Mouse (Mus musculus) myocyte (in vitro differentiated cells): ENCODE data around the gene Cyp4a32. TPM values are rescaled to one million over a fixed set of nuclear protein-coding genes. Genes with fewer than 3 reads are reported as not detected.

Source experiments
- H3K27me3 ChIP-seq: one replicate; pipeline ENCODE4 v1.6.1; 2011; ENCODE audit not compliant: control insufficient read depth, insufficient read depth, insufficient read length
- H3K36me3 ChIP-seq: one replicate; pipeline ENCODE4 v1.6.1; 2011; ENCODE audit not compliant: control insufficient read depth, insufficient read depth
- H3K4me2 ChIP-seq: one replicate; pipeline ENCODE4 v1.6.1; 2011; ENCODE audit warnings: low read depth, control low read depth
- H3K4me3 ChIP-seq: one replicate; pipeline ENCODE4 v1.5.1; 2011; ENCODE audit warnings: mild to moderate bottlenecking, control low read depth, moderate library complexity
- H3K79me2 ChIP-seq: one replicate; pipeline ENCODE4 v1.6.1; 2011; ENCODE audit not compliant: control insufficient read depth, insufficient read depth
- H3ac ChIP-seq: one replicate; pipeline ENCODE4 v1.6.1; 2011; ENCODE audit not compliant: control insufficient read depth, insufficient read length
- CEBPB ChIP-seq: IDR thresholded peaks from 2 replicates; pipeline ENCODE4 v1.6.1; 2011; ENCODE audit warnings: mild to moderate bottlenecking, moderate library complexity; ENCODE audit not compliant: poor library complexity, insufficient read depth, severe bottlenecking
- E2F4 ChIP-seq: IDR thresholded peaks from one replicate; pipeline ENCODE4 v1.6.1; 2011; ENCODE audit warnings: mild to moderate bottlenecking, control low read depth, moderate library complexity; ENCODE audit not compliant: insufficient read depth
- MAX ChIP-seq: IDR thresholded peaks from one replicate; pipeline ENCODE4 v1.6.1; 2011; ENCODE audit warnings: low read depth, mild to moderate bottlenecking, control low read depth
- MYOD1 ChIP-seq, 3 experiments: IDR thresholded peaks; one replicate each; pipeline ENCODE4 v1.6.1; 2011; ENCODE audit warnings: control low read depth in 2 of 3, low read depth in 2 of 3, mild to moderate bottlenecking in 2 of 3, moderate library complexity in 1 of 3; ENCODE audit not compliant: insufficient read length in 2 of 3, control insufficient read depth in 1 of 3
- MYOG ChIP-seq, 3 experiments: IDR thresholded peaks; one replicate each; pipeline ENCODE4 v1.6.1; 2011; ENCODE audit warnings: control low read depth in 2 of 3, low read depth in 2 of 3, mild to moderate bottlenecking in 2 of 3; ENCODE audit not compliant: insufficient read length in 2 of 3, control insufficient read depth in 1 of 3, insufficient read depth in 1 of 3
- POLR2A ChIP-seq: IDR thresholded peaks from one replicate; pipeline ENCODE4 v1.6.1; 2011; ENCODE audit warnings: low read depth, mild to moderate bottlenecking, control low read depth, moderate library complexity; ENCODE audit not compliant: insufficient read length
- POLR2AphosphoS2 ChIP-seq: IDR thresholded peaks from one replicate; pipeline ENCODE4 v1.6.1; 2011; ENCODE audit warnings: low read depth, control low read depth; ENCODE audit not compliant: insufficient read length
- REST ChIP-seq: IDR thresholded peaks from one replicate; pipeline ENCODE4 v1.6.1; 2011; ENCODE audit warnings: mild to moderate bottlenecking, control low read depth, moderate library complexity; ENCODE audit not compliant: insufficient read depth, insufficient read length
- SRF ChIP-seq: IDR thresholded peaks from one replicate; pipeline ENCODE4 v1.6.1; 2011; ENCODE audit warnings: low read depth; ENCODE audit not compliant: control insufficient read depth, insufficient read length
- TCF12 ChIP-seq: IDR thresholded peaks from one replicate; pipeline ENCODE4 v1.6.1; 2011; ENCODE audit warnings: mild to moderate bottlenecking, control low read depth; ENCODE audit not compliant: poor library complexity, insufficient read depth, severe bottlenecking
- TCF3 ChIP-seq: IDR thresholded peaks from one replicate; pipeline ENCODE4 v1.6.1; 2011; ENCODE audit warnings: low read depth, control low read depth; ENCODE audit not compliant: insufficient read length
- USF1 ChIP-seq: IDR thresholded peaks from one replicate; pipeline ENCODE4 v1.6.1; 2011; ENCODE audit warnings: low read depth, mild to moderate bottlenecking, control low read depth, moderate library complexity
- polyA plus RNA-seq: library from polyadenylated mRNA; unstranded; fragments of >200 nt; fragmentation: generic; extraction: Trizol; gene quantifications from one replicate; pipeline ENCODE4 v1.2.1, GENCODE M21; 2012; ENCODE audit warnings: missing spikeins

Cyp4a32 gene
- polyA plus RNA-seq, 1 experiment, result not detected

GRCm38 (mm10) chr4:115575255-115575654, 25.5 kb upstream of the Cyp4a32 start:
- no peak overlapping the region for H3K4me2 ChIP-seq
- H3K36me3 ChIP-seq, result no peaks in the 10 kb centered on the region
- TF ChIP-seq MYOG (IDR thresholded peaks at IDR 0.05; ENCODE audit: control insufficient read depth in 1 of 3, insufficient read depth in 1 of 3, insufficient read length in 2 of 3, low read depth in 2 of 3), result no peak
- TF ChIP-seq USF1, result no peak
- no peak for TF ChIP-seq TCF3
- no peak for TF ChIP-seq E2F4
- TF ChIP-seq MYOD1 (IDR thresholded peaks at IDR 0.05; ENCODE audit: control insufficient read depth in 1 of 3, insufficient read length in 2 of 3, low read depth in 2 of 3), result no peak
- TF ChIP-seq TCF12, result no peak
- TF ChIP-seq REST, result no peak
- no peak for TF ChIP-seq POLR2AphosphoS2
- no peak for TF ChIP-seq MAX
- H3K27me3 ChIP-seq, result no peaks in the 10 kb centered on the region
- no peak overlapping the region for H3K4me3 ChIP-seq
- no peaks in the 10 kb centered on the region for H3K79me2 ChIP-seq
- H3ac ChIP-seq, result no peak overlapping the region

DNA sequence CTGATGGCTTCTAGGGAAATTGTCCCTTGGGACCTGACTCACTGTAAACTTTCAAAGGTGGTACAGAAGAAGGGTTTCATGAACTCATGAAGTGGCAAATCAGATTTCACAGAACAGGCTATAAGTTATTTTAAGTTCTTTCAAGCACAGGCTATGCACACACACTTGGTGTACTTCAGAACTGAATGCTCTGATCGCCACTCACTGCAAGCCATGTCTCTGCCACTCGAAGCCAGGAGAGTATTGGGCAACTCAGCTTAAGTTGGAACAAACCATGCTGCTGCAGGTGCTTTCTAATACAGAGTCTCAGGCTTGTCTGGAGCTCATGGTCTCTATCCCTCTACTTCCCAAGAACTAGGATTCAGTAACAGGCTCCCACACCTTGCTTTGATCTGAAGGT, 25.0 kb upstream of the Cyp4a32 start:
- Histone ChIP-seq H3K4me3 (no peak overlapping the region), H3ac (no peak overlapping the region), H3K27me3 (no peaks in the 10 kb centered on the region), H3K79me2 (no peaks in the 10 kb centered on the region), H3K4me2 (no peak overlapping the region), H3K36me3 (no peaks in the 10 kb centered on the region)
- TF ChIP-seq POLR2A (no peak), MAX (no peak), MYOD1 (IDR thresholded peaks at IDR 0.05; ENCODE audit: control insufficient read depth in 1 of 3, insufficient read length in 2 of 3, low read depth in 2 of 3) (no peak), E2F4 (no peak), TCF3 (no peak), POLR2AphosphoS2 (no peak), SRF (no peak), TCF12 (no peak), USF1 (no peak), MYOG (IDR thresholded peaks at IDR 0.05; ENCODE audit: control insufficient read depth in 1 of 3, insufficient read depth in 1 of 3, insufficient read length in 2 of 3, low read depth in 2 of 3) (no peak), REST (no peak), CEBPB (no peak)

DNA sequence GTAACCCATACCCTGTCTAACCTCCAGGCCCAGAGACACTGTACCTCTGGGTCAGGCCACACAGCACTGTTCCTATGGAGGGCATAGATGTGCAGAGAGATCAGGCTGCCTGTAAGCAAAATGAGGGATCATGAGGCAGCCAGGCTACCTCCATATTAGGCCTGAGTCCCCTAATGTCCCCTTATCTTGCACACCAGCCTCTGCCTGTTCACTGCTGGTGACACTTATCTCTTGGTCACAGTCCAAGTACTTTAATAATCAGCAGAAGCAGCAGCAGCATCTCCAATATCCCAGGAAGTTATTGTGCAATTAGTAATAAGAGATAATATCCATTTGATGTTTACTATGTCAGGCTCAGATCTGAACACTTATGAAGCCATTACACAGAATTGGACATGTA, 17.7 kb upstream of the Cyp4a32 start:
- Histone ChIP-seq H3K36me3 (no peaks in the 10 kb centered on the region), H3K4me3 (no peak overlapping the region), H3K4me2 (no peak overlapping the region), H3K27me3 (no peaks in the 10 kb centered on the region), H3ac (no peak overlapping the region), H3K79me2 (no peaks in the 10 kb centered on the region)
- TF ChIP-seq MAX (no peak), REST (no peak), CEBPB (no peak), POLR2AphosphoS2 (no peak), E2F4 (no peak), MYOD1 (IDR thresholded peaks at IDR 0.05; ENCODE audit: control insufficient read depth in 1 of 3, insufficient read length in 2 of 3, low read depth in 2 of 3) (no peak), TCF3 (no peak), USF1 (no peak), SRF (no peak), POLR2A (no peak), MYOG (IDR thresholded peaks at IDR 0.05; ENCODE audit: control insufficient read depth in 1 of 3, insufficient read depth in 1 of 3, insufficient read length in 2 of 3, low read depth in 2 of 3) (no peak), TCF12 (no peak)

- H3K4me2 ChIP-seq, result no peak overlapping the region
- TF ChIP-seq REST (no peak), TCF12 (no peak), MYOD1 (IDR thresholded peaks at IDR 0.05; ENCODE audit: control insufficient read depth in 1 of 3, insufficient read length in 2 of 3, low read depth in 2 of 3) (no peak)
- H3K36me3 ChIP-seq, result no peaks in the 10 kb centered on the region
- H3K4me3 ChIP-seq, result no peak overlapping the region
- no peaks in the 10 kb centered on the region for H3K79me2 ChIP-seq
- no peak overlapping the region for H3ac ChIP-seq
- H3K27me3 ChIP-seq, result no peaks in the 10 kb centered on the region
Measured at GRCm38 (mm10) chr4:115596357-115596756, 4.4 kb upstream of the Cyp4a32 start.

DNA sequence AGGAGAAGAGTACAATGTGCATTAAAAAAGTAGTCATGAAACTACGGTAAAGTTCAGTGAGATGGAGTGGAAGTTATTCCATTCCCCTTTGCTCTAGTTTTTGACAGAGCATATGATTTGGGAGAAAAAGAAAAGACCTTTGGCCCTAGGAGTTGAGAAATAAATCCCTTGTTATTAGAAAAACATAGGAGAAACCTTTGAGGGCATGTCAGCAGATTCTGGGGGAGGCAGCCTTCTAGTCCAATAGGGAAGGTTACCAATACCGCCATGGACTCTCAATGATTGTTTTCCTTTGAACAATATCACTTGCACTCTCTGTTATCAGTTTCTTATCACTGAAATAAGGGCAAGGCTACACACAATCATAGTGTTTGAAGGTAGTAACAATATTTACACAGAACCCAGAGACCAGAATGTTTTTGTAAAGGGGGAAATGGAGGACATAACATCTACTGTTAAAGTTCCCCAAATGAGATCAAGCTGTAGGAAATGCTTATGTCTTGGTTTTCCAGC, 3.9 kb upstream of the Cyp4a32 start:
- TF ChIP-seq POLR2AphosphoS2, result no peak
- no peak for TF ChIP-seq E2F4
- TF ChIP-seq POLR2A, result no peak
- TF ChIP-seq MYOD1 (IDR thresholded peaks at IDR 0.05; ENCODE audit: control insufficient read depth in 1 of 3, insufficient read length in 2 of 3, low read depth in 2 of 3), result no peak
- no peak for TF ChIP-seq MAX
- TF ChIP-seq SRF, result no peak
- TF ChIP-seq MYOG (IDR thresholded peaks at IDR 0.05; ENCODE audit: control insufficient read depth in 1 of 3, insufficient read depth in 1 of 3, insufficient read length in 2 of 3, low read depth in 2 of 3), result no peak
- TF ChIP-seq TCF12, result no peak
- TF ChIP-seq USF1, result no peak
- no peak overlapping the region for H3K4me2 ChIP-seq
- H3K27me3 ChIP-seq, result no peaks in the 10 kb centered on the region
- H3K36me3 ChIP-seq, result no peaks in the 10 kb centered on the region
- H3K79me2 ChIP-seq, result no peaks in the 10 kb centered on the region
- H3K4me3 ChIP-seq, result no peak overlapping the region
- no peak overlapping the region for H3ac ChIP-seq
